Mouse (Mus musculus): ENCODE results near the gene B230307C23Rik. TPM values are rescaled to one million over a fixed set of nuclear protein-coding genes. Genes with fewer than 3 reads are reported as not detected.

The B230307C23Rik gene
- 21.7 TPM for total RNA-seq (2023)

DNA sequence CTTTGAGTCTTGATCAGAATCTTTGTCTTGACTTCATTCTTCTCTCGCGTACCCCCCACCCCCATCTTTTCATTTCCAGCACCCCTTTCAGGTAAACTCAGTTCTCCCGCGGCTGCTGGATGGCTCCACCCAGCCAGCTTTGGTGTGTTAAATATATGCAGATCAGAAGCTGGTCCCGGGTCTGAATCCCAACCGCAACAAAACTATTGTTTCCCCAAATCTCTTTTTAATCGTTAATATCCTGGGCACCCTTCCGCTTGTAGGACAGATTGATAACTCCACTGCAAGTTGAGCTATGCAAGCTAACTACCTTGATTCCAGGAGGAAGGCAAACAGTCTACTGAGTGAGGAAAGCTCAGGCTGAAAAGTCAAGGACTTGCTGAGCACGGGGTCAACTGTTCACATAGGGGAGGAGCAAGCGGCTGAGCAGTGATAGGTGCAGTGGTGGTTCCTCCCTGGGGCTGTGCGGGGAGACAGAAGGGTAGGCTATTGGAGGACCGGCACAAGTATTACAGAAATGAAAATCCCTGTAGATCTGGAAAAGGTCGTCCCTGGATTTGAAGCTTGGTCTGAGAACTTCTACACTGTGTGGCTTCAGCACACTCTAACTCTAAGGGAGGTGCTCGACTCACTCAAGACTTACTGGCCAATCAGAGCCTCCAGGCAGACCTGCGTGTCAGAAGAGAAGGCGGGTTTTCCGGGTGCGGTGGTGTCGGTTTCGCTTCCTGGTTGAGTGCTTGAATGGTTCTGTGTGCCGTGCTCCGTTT, at the start of gene B230307C23Rik:
Gene B230307C23Rik (plus strand): TSS at position 700 of the 767 bp plus-strand sequence.

DNA sequence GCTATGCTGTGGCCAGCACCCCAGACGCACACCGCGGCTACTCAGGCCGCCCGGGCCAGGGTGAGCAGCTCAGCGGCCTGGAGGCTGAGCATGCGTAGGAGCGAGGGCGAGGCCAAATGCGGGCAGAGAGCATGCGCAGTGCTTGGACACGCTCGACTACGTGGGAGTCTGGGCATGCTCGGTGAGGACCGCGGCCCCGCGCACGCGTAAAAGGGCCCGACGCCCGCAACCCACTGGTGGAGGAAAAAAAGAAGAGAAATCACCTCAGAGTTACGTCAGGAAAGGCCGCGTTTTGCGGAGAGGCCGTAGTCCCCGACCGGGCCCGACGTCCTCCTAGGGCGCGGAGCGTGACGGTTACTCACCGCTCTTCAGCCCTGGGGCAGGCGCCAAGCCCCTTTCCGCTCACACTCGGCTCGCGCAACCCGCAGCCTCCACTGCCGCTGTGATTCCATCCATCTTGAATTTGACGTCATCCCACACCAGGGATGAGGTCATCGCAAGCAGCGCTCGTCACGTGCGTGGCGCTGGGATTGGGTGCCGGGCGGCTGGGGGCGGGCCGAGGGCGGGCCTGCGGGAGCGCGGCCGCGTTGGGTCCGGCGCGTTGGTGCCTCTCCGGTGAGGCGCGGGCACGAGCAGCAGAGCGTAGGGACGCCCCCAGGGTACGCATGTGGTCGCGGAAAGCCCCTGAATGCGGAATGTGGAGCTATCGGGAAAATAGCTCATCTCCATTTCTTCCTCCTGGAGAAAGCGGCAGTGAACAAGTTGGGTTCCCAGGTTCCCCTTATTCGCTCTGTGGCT, 34.8 kb upstream of the B230307C23Rik start, which contains the start of the genes C2cd2 and Zbtb21:
Gene C2cd2 (minus strand): TSS at position 448 of the 798 bp plus-strand sequence.
Gene Zbtb21 (minus strand): TSS at position 472 of the 798 bp plus-strand sequence.

Other genes starting within 250 kb of the B230307C23Rik start
- not detected for gene Ripk4, start 233.5 kb upstream of the B230307C23Rik start, total RNA-seq (2023)
- gene Prdm15, start 145.5 kb upstream of the B230307C23Rik start, total RNA-seq (2023) = 29.9 TPM
- 17.8 TPM for gene C2cd2, start 34.7 kb upstream of the B230307C23Rik start, total RNA-seq (2023)
- 141 TPM for gene Zbtb21, start 34.7 kb upstream of the B230307C23Rik start, total RNA-seq (2023)
- 4.0 TPM for gene A630089N07Rik, start 85.1 kb downstream of the B230307C23Rik start, total RNA-seq (2023)